Mouse (Mus musculus): ENCODE data around the gene Chic2. TPM values are rescaled to one million over a fixed set of nuclear protein-coding genes. Genes with fewer than 3 reads are reported as not detected.
A peak's percentile ranks its signal among the peaks of the same experiment; 100 is the strongest.

The Chic2 gene
- polyA plus RNA-seq, 1 experiment from 2014 or later = 20.4 TPM

- Histone ChIP-seq H3K36me3 (ENCODE audit: control insufficient read depth, insufficient read depth, low read length) (no peaks in the 10 kb centered on the region), H3K4me2 (ENCODE audit: low read depth, low read length) (peak overlapping the region; percentile 66), H3K4me3 (replicated peaks; ENCODE audit: low read length) (peak overlapping the region; percentile 97), H3K27me3 (ENCODE audit: control insufficient read depth, insufficient read depth, low read length) (no peaks in the 10 kb centered on the region), H3K4me1 (ENCODE audit: control insufficient read depth, insufficient read depth, low read length) (peaks cover 15% of the 10 kb centered on the region), H3K9ac (ENCODE audit: low read length) (peak overlapping the region; percentile 100), H3K9me3 (replicated peaks; ENCODE audit: control insufficient read depth, low read length) (peaks cover 3% of the 10 kb centered on the region; the same call in 1 of the 2 replicates), H3K27ac (ENCODE audit: low read length) (peak overlapping the region; percentile 93)
- 1% methylated on average over 36 of the region's 36 CpGs for WGBS
- peak; percentile 75 for ATAC-seq (ENCODE audit: insufficient read depth, low FRiP score)
These were observed 813 bp downstream of the Chic2 start for GRCm38 (mm10) chr5:75043621-75044301.

- Histone ChIP-seq H3K4me3 (replicated peaks; ENCODE audit: low read length) (peak overlapping the region; percentile 97), H3K9me3 (replicated peaks; ENCODE audit: control insufficient read depth, low read length) (peaks cover 3% of the 10 kb centered on the region; the same call in 1 of the 2 replicates), H3K4me1 (ENCODE audit: control insufficient read depth, insufficient read depth, low read length) (peaks cover 15% of the 10 kb centered on the region), H3K36me3 (ENCODE audit: control insufficient read depth, insufficient read depth, low read length) (no peaks in the 10 kb centered on the region), H3K27ac (ENCODE audit: low read length) (no peak overlapping the region), H3K9ac (ENCODE audit: low read length) (peak overlapping the region; percentile 100), H3K27me3 (ENCODE audit: control insufficient read depth, insufficient read depth, low read length) (no peaks in the 10 kb centered on the region), H3K4me2 (ENCODE audit: low read depth, low read length) (peak overlapping the region; percentile 66)
- WGBS = 18% methylated on average over 9 of the region's 9 CpGs
- ATAC-seq (ENCODE audit: insufficient read depth, low FRiP score) = no peak
These were observed 1.5 kb downstream of the Chic2 start for GRCm38 (mm10) chr5:75043011-75043445.

GRCm38 (mm10) chr5:75039307-75039706 is 5.3 kb downstream of the Chic2 start:
- Histone ChIP-seq H3K4me1 (ENCODE audit: control insufficient read depth, insufficient read depth, low read length) (peaks cover 15% of the 10 kb centered on the region), H3K36me3 (ENCODE audit: control insufficient read depth, insufficient read depth, low read length) (no peaks in the 10 kb centered on the region), H3K27ac (ENCODE audit: low read length) (no peak overlapping the region), H3K4me2 (ENCODE audit: low read depth, low read length) (no peak overlapping the region), H3K9me3 (replicated peaks; ENCODE audit: control insufficient read depth, low read length) (peaks cover 3% of the 10 kb centered on the region; the same call in 1 of the 2 replicates), H3K4me3 (replicated peaks; ENCODE audit: low read length) (no peak overlapping the region), H3K9ac (ENCODE audit: low read length) (no peak overlapping the region), H3K27me3 (ENCODE audit: control insufficient read depth, insufficient read depth, low read length) (no peaks in the 10 kb centered on the region)
- WGBS = 83% methylated on average over 1 of the region's 1 CpGs
- no peak for ATAC-seq (ENCODE audit: insufficient read depth, low FRiP score)

- H3K9me3 ChIP-seq (replicated peaks; ENCODE audit: control insufficient read depth, low read length) = no peaks in the 10 kb centered on the region
- H3K9ac ChIP-seq (ENCODE audit: low read length) = no peak overlapping the region
- no peak overlapping the region for H3K4me3 ChIP-seq (replicated peaks; ENCODE audit: low read length)
- no peaks in the 10 kb centered on the region for H3K36me3 ChIP-seq (ENCODE audit: control insufficient read depth, insufficient read depth, low read length)
- 83% methylated on average over 3 of the region's 3 CpGs for WGBS
- ATAC-seq (ENCODE audit: insufficient read depth, low FRiP score) = no peak
- no peak overlapping the region for H3K4me2 ChIP-seq (ENCODE audit: low read depth, low read length)
- no peaks in the 10 kb centered on the region for H3K27me3 ChIP-seq (ENCODE audit: control insufficient read depth, insufficient read depth, low read length)
- H3K4me1 ChIP-seq (ENCODE audit: control insufficient read depth, insufficient read depth, low read length) = peaks cover 3% of the 10 kb centered on the region; the same call in 1 of the 2 replicates
- H3K27ac ChIP-seq (ENCODE audit: low read length) = no peak overlapping the region
These were observed 9.1 kb downstream of the Chic2 start for GRCm38 (mm10) chr5:75035475-75035874.

- Histone ChIP-seq H3K36me3 (ENCODE audit: control insufficient read depth, insufficient read depth, low read length) (0 out of 2 replicates have a peak, but pooled peaks cover 5% of the 10 kb centered on the region), H3K9me3 (replicated peaks; ENCODE audit: control insufficient read depth, low read length) (no peaks in the 10 kb centered on the region), H3K27ac (ENCODE audit: low read length) (no peak overlapping the region), H3K9ac (ENCODE audit: low read length) (no peak overlapping the region), H3K4me3 (replicated peaks; ENCODE audit: low read length) (no peak overlapping the region), H3K27me3 (ENCODE audit: control insufficient read depth, insufficient read depth, low read length) (no peaks in the 10 kb centered on the region), H3K4me1 (ENCODE audit: control insufficient read depth, insufficient read depth, low read length) (0 out of 2 replicates have a peak, but pooled peaks cover 2% of the 10 kb centered on the region), H3K4me2 (ENCODE audit: low read depth, low read length) (no peak overlapping the region)
- WGBS = 70% methylated on average over 1 of the region's 1 CpGs
- ATAC-seq (ENCODE audit: insufficient read depth, low FRiP score) = no peak
These were observed 29.8 kb downstream of the Chic2 start for GRCm38 (mm10) chr5:75014768-75015167.

GRCm38 (mm10) chr5:75012771-75013421 is 31.7 kb downstream of the Chic2 start:
- Histone ChIP-seq H3K4me1 (ENCODE audit: control insufficient read depth, insufficient read depth, low read length) (0 out of 2 replicates have a peak, but pooled peaks cover 2% of the 10 kb centered on the region), H3K4me2 (ENCODE audit: low read depth, low read length) (no peak overlapping the region), H3K27me3 (ENCODE audit: control insufficient read depth, insufficient read depth, low read length) (no peaks in the 10 kb centered on the region), H3K4me3 (replicated peaks; ENCODE audit: low read length) (no peak overlapping the region), H3K9me3 (replicated peaks; ENCODE audit: control insufficient read depth, low read length) (no peaks in the 10 kb centered on the region), H3K27ac (ENCODE audit: low read length) (no peak overlapping the region), H3K9ac (ENCODE audit: low read length) (no peak overlapping the region), H3K36me3 (ENCODE audit: control insufficient read depth, insufficient read depth, low read length) (peaks cover 12% of the 10 kb centered on the region; the same call in 1 of the 2 replicates)
- WGBS = 80% methylated on average over 8 of the region's 8 CpGs
- ATAC-seq (ENCODE audit: insufficient read depth, low FRiP score) = no peak

GRCm38 (mm10) chr5:75011985-75012738 is 32.4 kb downstream of the Chic2 start:
- WGBS = 64% methylated on average over 4 of the region's 4 CpGs

GRCm38 (mm10) chr5:75004755-75005154 is 39.8 kb downstream of the Chic2 start:
- no peak overlapping the region for H3K4me2 ChIP-seq (ENCODE audit: low read depth, low read length)
- ATAC-seq (ENCODE audit: insufficient read depth, low FRiP score) = no peak
- H3K27me3 ChIP-seq (ENCODE audit: control insufficient read depth, insufficient read depth, low read length) = no peaks in the 10 kb centered on the region
- H3K4me3 ChIP-seq (replicated peaks; ENCODE audit: low read length) = no peak overlapping the region
- H3K4me1 ChIP-seq (ENCODE audit: control insufficient read depth, insufficient read depth, low read length) = no peaks in the 10 kb centered on the region
- H3K27ac ChIP-seq (ENCODE audit: low read length) = no peak overlapping the region
- no peaks in the 10 kb centered on the region for H3K9me3 ChIP-seq (replicated peaks; ENCODE audit: control insufficient read depth, low read length)
- peaks cover 7% of the 10 kb centered on the region; the same call in 1 of the 2 replicates for H3K36me3 ChIP-seq (ENCODE audit: control insufficient read depth, insufficient read depth, low read length)
- WGBS = 76% methylated on average over 3 of the region's 3 CpGs
- no peak overlapping the region for H3K9ac ChIP-seq (ENCODE audit: low read length)

More at GRCm38 (mm10) chr5:75011985-75012738, 32.4 kb downstream of the Chic2 start:
- peaks cover 12% of the 10 kb centered on the region; the same call in 1 of the 2 replicates for H3K36me3 ChIP-seq (ENCODE audit: control insufficient read depth, insufficient read depth, low read length)
- ATAC-seq (ENCODE audit: insufficient read depth, low FRiP score) = no peak
- no peak overlapping the region for H3K4me2 ChIP-seq (ENCODE audit: low read depth, low read length)
- H3K27me3 ChIP-seq (ENCODE audit: control insufficient read depth, insufficient read depth, low read length) = no peaks in the 10 kb centered on the region
- H3K9ac ChIP-seq (ENCODE audit: low read length) = no peak overlapping the region
- H3K4me1 ChIP-seq (ENCODE audit: control insufficient read depth, insufficient read depth, low read length) = 0 out of 2 replicates have a peak, but pooled peaks cover 2% of the 10 kb centered on the region
- no peak overlapping the region for H3K27ac ChIP-seq (ENCODE audit: low read length)
- H3K9me3 ChIP-seq (replicated peaks; ENCODE audit: control insufficient read depth, low read length) = no peaks in the 10 kb centered on the region
- H3K4me3 ChIP-seq (replicated peaks; ENCODE audit: low read length) = no peak overlapping the region
